Mouse (Mus musculus): ENCODE data around the gene Olfr1315-ps1. TPM values are rescaled to one million over a fixed set of nuclear protein-coding genes. Genes with fewer than 3 reads are reported as not detected.

Olfr1315-ps1 gene
- total RNA-seq (2021), result not detected

DNA sequence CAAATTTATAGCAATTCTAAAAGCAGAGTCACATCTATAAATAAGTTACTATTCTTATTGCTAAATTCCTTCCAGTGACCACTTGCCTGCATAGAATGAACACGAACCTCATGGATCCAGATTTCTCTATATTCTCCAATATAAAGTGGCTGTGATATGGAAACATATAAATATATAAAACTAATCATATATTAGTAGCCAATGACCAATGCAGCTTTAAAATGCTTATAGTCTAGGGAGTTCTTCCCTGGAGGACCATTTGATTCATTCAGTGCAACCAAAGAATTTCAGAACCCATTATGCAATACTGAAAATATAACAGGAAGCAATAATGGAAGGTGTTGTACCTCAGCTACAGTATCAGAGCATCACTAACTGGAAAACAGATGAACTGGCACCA lies at the start of gene Olfr1315-ps1:
Olfr1315-ps1 (minus strand) TSS at position 101 of the 400 bp plus-strand sequence.
- no peak for DNase-seq (ENCODE audit: extremely low spot score in 1 of 2, low spot score in 1 of 2)

DNA sequence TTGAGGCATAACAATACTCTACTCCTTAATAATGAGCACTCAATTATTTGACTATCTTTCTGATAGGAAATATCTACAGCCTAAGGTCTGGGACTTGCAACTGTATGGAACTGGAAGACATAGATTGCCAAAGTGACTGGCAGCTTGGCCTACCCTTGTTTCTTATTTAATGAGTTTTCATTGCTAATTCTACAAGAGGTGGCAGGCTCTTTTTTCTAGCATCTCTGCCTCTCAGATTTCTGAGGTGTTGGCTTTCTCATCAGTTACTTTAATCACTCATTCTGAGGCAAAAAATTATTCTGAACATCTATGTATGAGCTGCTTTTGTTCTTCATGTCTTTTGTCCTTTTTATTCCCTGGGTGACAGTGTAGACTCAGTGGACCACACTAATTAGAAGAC lies 38.7 kb upstream of the Olfr1315-ps1 start, which contains the start of gene Olfr1318:
Olfr1318 (plus strand) TSS at position 301 of the 400 bp plus-strand sequence.
- no peak for DNase-seq (ENCODE audit: extremely low spot score in 1 of 2, low spot score in 1 of 2)

DNA sequence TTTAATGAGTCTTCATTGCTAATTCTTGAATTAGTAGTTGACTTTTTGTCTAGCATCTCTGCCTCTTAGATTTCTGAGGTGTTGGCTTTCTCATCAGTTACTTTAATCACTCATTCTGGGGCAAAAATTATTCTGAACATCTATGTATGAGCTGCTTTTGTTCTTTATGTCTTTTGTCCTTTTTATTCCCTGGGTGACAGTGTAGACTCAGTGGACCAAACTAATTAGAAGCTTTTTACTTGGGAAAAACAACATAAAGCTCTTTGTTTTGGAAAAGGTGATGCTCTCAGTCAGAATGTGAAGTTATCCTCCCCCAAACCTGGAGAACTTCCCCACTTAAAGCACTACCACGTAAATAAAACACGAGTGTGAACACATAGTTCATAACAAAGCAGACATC lies 24.8 kb upstream of the Olfr1315-ps1 start, which contains the start of gene Olfr1317:
Olfr1317 (plus strand) TSS at position 301 of the 400 bp plus-strand sequence.
- DNase-seq (ENCODE audit: extremely low spot score in 1 of 2, low spot score in 1 of 2), result no peak

DNA sequence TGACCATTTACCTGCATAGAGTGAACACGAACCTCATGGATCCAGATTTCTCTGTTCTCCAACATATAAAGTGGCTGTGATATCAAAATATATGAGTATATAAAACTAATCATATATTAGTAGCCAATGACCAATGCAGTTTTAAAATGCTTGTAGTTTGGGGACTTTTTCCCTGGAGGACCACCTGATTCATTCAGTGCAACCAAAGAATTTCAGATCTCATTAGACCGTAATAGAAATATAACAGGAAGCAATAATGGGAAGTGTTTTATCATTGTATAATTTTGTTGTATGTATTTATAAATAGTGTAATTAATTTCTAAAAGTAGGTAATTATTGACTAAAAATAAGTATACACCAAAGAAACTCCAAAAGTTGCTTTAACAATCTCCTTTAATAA lies 19.6 kb upstream of the Olfr1315-ps1 start, which contains the start of gene Olfr1316:
Olfr1316 (minus strand) TSS at position 101 of the 400 bp plus-strand sequence.
- no peak for DNase-seq (ENCODE audit: extremely low spot score in 1 of 2, low spot score in 1 of 2)

DNA sequence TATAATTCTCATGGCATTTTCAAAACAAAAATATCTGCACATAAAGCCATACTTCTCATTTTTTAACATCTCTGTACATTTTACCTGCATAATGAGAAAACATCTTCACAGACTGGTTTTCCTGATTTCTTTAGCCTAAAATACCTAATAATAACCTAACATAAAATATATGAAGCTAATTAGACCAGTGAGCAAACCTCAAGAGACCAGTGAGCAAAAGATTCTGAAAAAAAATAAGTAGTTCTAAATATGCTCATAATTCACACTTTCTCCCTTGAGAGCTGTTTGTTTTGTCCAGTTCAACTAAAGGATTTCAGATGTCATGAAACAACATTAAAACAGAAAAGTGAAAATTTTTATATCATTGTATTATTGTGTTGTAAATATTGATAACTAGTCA lies 18.6 kb downstream of the Olfr1315-ps1 start, which contains the start of gene Olfr1314:
Olfr1314 (minus strand) TSS at position 101 of the 400 bp plus-strand sequence.
- no peak for DNase-seq (ENCODE audit: extremely low spot score in 1 of 2, low spot score in 1 of 2)

DNA sequence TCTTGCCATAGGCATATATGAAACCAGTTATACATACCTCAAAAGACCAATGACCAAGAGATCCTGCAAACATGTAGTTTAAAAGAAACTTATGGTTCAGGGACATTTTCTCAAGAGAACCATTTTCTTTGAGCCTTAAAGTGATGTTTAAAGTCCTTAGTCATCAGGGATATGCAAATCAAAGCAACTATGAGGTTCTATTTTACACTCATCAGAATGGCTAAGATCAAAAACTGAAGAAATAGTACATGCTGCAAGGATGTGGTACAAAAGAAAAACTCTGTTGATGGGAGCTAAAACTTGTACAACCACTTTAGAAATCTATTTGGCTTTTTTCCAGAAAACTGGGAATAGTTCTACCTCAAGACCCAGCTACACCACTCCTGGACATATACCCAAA lies 37.5 kb downstream of the Olfr1315-ps1 start, which contains the start of gene Olfr1313:
Olfr1313 (minus strand) TSS at position 101 of the 400 bp plus-strand sequence.
- no peak for DNase-seq (ENCODE audit: extremely low spot score in 1 of 2, low spot score in 1 of 2)

Other genes with a start within 250 kb of the Olfr1315-ps1 start
- gene Olfr1305, start 238.3 kb downstream of the Olfr1315-ps1 start, total RNA-seq (2021), result not detected
- not detected for gene Olfr1306, start 199.2 kb downstream of the Olfr1315-ps1 start, total RNA-seq (2021)
- gene Olfr1307, start 166.0 kb downstream of the Olfr1315-ps1 start, total RNA-seq (2021), result under 1 TPM; 0.02 to 0.05 TPM
- not detected for gene Olfr1308, start 150.5 kb downstream of the Olfr1315-ps1 start, total RNA-seq (2021)
- not detected for gene Olfr1309, start 125.2 kb downstream of the Olfr1315-ps1 start, total RNA-seq (2021)
- not detected for gene Olfr1310, start 102.7 kb downstream of the Olfr1315-ps1 start, total RNA-seq (2021)
- gene Olfr1311, start 91.0 kb downstream of the Olfr1315-ps1 start, total RNA-seq (2021), result not detected
- gene Olfr1312, start 65.2 kb downstream of the Olfr1315-ps1 start, total RNA-seq (2021), result not detected
- not detected for gene Olfr1313, start 37.6 kb downstream of the Olfr1315-ps1 start, total RNA-seq (2021)
- not detected for gene Olfr1314, start 18.7 kb downstream of the Olfr1315-ps1 start, total RNA-seq (2021)
- gene Olfr1316, start 19.5 kb upstream of the Olfr1315-ps1 start, total RNA-seq (2021), result not detected
- not detected for gene Olfr1317, start 24.9 kb upstream of the Olfr1315-ps1 start, total RNA-seq (2021)
- gene Olfr1318, start 38.8 kb upstream of the Olfr1315-ps1 start, total RNA-seq (2021), result not detected
- 10 to 100 TPM; 78.7 to 95.6 TPM for gene Lpcat4, start 124.0 kb upstream of the Olfr1315-ps1 start, total RNA-seq (2021)
- not detected for gene Nutm1, start 143.9 kb upstream of the Olfr1315-ps1 start, total RNA-seq (2021)
- gene Nop10, start 146.5 kb upstream of the Olfr1315-ps1 start, total RNA-seq (2021), result 10 to 100 TPM; 53.6 to 59.6 TPM
- 100 to 1,000 TPM in 1 of 2 experiments, 10 to 100 TPM in 1; 94.4 to 109 TPM for gene Slc12a6, start 150.4 kb upstream of the Olfr1315-ps1 start, total RNA-seq (2021)
- gene Gm21985, start 150.9 kb upstream of the Olfr1315-ps1 start, total RNA-seq (2021), result 1 to 10 TPM in 1 of 2 experiments, under 1 TPM in 1; 0.54 to 5.3 TPM